Mouse (Mus musculus) neural tube, embryonic 11.5 days (tissue): ENCODE measurements around the gene Vps25. TPM values are rescaled to one million over a fixed set of nuclear protein-coding genes. Genes with fewer than 3 reads are reported as not detected.
A peak's percentile ranks its signal among the peaks of the same experiment; 100 is the strongest.

Experiments
- ATAC-seq: fragments of 200-750 bp; cut with Nextera tagmentation; 2 replicates; pipeline ENCODE4 v1.8.0; 2017; ENCODE audit warnings: moderate number of reproducible peaks, mild to moderate bottlenecking, moderate TSS enrichment, moderate library complexity; ENCODE audit not compliant: insufficient read depth, low FRiP score, low TSS enrichment
- DNase-seq: peaks from one replicate; pipeline ENCODE4 v3.0.0-alpha.2; 2015; ENCODE audit warnings: low spot score
- H3K27ac ChIP-seq: fragments of 300-500 bp; sonication (generic); 2 replicates; pipeline ENCODE4 v1.5.1; 2014; ENCODE audit warnings: low read depth, mild to moderate bottlenecking, low read length
- H3K27me3 ChIP-seq: fragments of 300-500 bp; sonication (generic); 2 replicates; pipeline ENCODE4 v1.6.1; 2014; ENCODE audit warnings: mild to moderate bottlenecking, low read length, mixed read lengths; ENCODE audit not compliant: control insufficient read depth, insufficient read depth
- H3K36me3 ChIP-seq: fragments of 300-500 bp; sonication (generic); 2 replicates; pipeline ENCODE4 v1.6.1; 2014; ENCODE audit warnings: mild to moderate bottlenecking, low read length, moderate library complexity, mixed read lengths; ENCODE audit not compliant: control insufficient read depth, insufficient read depth
- H3K4me1 ChIP-seq: fragments of 300-500 bp; sonication (generic); 2 replicates; pipeline ENCODE4 v1.6.1; 2014; ENCODE audit warnings: low read length, mixed read lengths; ENCODE audit not compliant: control insufficient read depth, insufficient read depth
- H3K4me2 ChIP-seq: fragments of 300-500 bp; sonication (generic); 2 replicates; pipeline ENCODE4 v1.6.1; 2014; ENCODE audit warnings: low read depth, mild to moderate bottlenecking, moderate library complexity
- H3K4me3 ChIP-seq: fragments of 300-500 bp; sonication (generic); 2 replicates; pipeline ENCODE4 v1.5.1; 2014; ENCODE audit warnings: low read depth, low read length
- H3K9ac ChIP-seq: fragments of 300-500 bp; sonication (generic); 2 replicates; pipeline ENCODE4 v1.6.1; 2014; ENCODE audit warnings: mild to moderate bottlenecking, low read length
- H3K9me3 ChIP-seq: fragments of 300-500 bp; sonication (generic); 2 replicates; pipeline ENCODE4 v1.6.1; 2016; ENCODE audit warnings: low read length; ENCODE audit not compliant: control insufficient read depth
- WGBS: fragments of 180-500 bp; shearing (Covaris S2); extraction: QIAGEN DNeasy Blood & Tissue Kit; methylation state at CpG from one replicate; pipeline ENCODE4 v1.1.7; 2014; 5-methylcytosine and 5-hydroxymethylcytosine counted together
- polyA plus RNA-seq: library from polyadenylated mRNA; unstranded; fragments of >200 nt; fragmentation: Nextera tagmentation; extraction: Ambion mirVana; gene quantifications from 2 replicates; pipeline ENCODE4 v1.2.1, GENCODE M21; 2014

The Vps25 gene
- polyA plus RNA-seq, 1 experiment from 2014 or later, result 124 TPM

- H3K4me2 ChIP-seq, result peak overlapping the region; percentile 92
- H3K27ac ChIP-seq, result no peak overlapping the region
- ATAC-seq (no peak), DNase-seq (no peak)
- H3K36me3 ChIP-seq, result no peaks in the 10 kb centered on the region
- peak overlapping the region; percentile 77 for H3K9ac ChIP-seq
- H3K4me3 ChIP-seq, result peak overlapping the region; percentile 77
- H3K4me1 ChIP-seq, result peaks cover 12% of the 10 kb centered on the region
- 72% methylated on average over 12 of the region's 12 CpGs for WGBS
- H3K9me3 ChIP-seq, result no peaks in the 10 kb centered on the region
- H3K27me3 ChIP-seq, result no peaks in the 10 kb centered on the region
These were observed 24.1 kb downstream of the Vps25 start for GRCm38 (mm10) chr11:101277381-101278222.

- WGBS, result 12% methylated on average over 45 of the region's 45 CpGs
- H3K4me1 ChIP-seq, result peaks cover 12% of the 10 kb centered on the region
- peak within 1 kb of the TSS; percentile 77 for H3K9ac ChIP-seq
- peak; percentile 95 for ATAC-seq
- peak within 1 kb of the TSS; percentile 92 for H3K4me2 ChIP-seq
- no peaks in the 10 kb centered on the region for H3K36me3 ChIP-seq
- no peaks in the 10 kb centered on the region for H3K27me3 ChIP-seq
- no peak within 1 kb of the TSS; the same call in 1 of the 2 replicates for H3K27ac ChIP-seq
- H3K9me3 ChIP-seq, result no peaks in the 10 kb centered on the region
- DNase-seq, result peak; percentile 85
- H3K4me3 ChIP-seq, result peak within 1 kb of the TSS; percentile 77
These were observed 25.0 kb downstream of the Vps25 start, which contains the start of the genes Cntd1 and Coa3 for GRCm38 (mm10) chr11:101278223-101279192. Gene Cntd1 (plus strand): TSS chr11:101279012. Gene Coa3 (minus strand): TSS chr11:101279114.

GRCm38 (mm10) chr11:101279193-101279569, 25.7 kb downstream of the Vps25 start:
- H3K4me2 ChIP-seq, result peak overlapping the region; percentile 92
- no peaks in the 10 kb centered on the region for H3K9me3 ChIP-seq
- H3K27ac ChIP-seq, result no peak overlapping the region
- no peak overlapping the region for H3K9ac ChIP-seq
- no peaks in the 10 kb centered on the region for H3K36me3 ChIP-seq
- peaks cover 12% of the 10 kb centered on the region for H3K4me1 ChIP-seq
- WGBS, result 64% methylated on average over 14 of the region's 14 CpGs
- peak; percentile 27; the same call in 1 of the 2 replicates for ATAC-seq
- H3K4me3 ChIP-seq, result peak overlapping the region; percentile 77
- H3K27me3 ChIP-seq, result no peaks in the 10 kb centered on the region
- DNase-seq, result no peak

- no peaks in the 10 kb centered on the region; the same call in 1 of the 2 replicates for H3K36me3 ChIP-seq
- no peak overlapping the region for H3K9ac ChIP-seq
- no peaks in the 10 kb centered on the region for H3K27me3 ChIP-seq
- no peaks in the 10 kb centered on the region for H3K9me3 ChIP-seq
- no peak for ATAC-seq
- H3K4me1 ChIP-seq, result peaks cover 12% of the 10 kb centered on the region
- 40% methylated on average over 7 of the region's 7 CpGs for WGBS
- no peak overlapping the region for H3K4me2 ChIP-seq
- no peak for DNase-seq
- no peak overlapping the region for H3K27ac ChIP-seq
- H3K4me3 ChIP-seq, result no peak overlapping the region
These were observed 27.3 kb downstream of the Vps25 start for GRCm38 (mm10) chr11:101280837-101281236.

- DNase-seq, result no peak
- WGBS, result 27% methylated on average over 5 of the region's 5 CpGs
- H3K27me3 ChIP-seq, result no peaks in the 10 kb centered on the region
- H3K36me3 ChIP-seq, result no peaks in the 10 kb centered on the region; the same call in 1 of the 2 replicates
- H3K9me3 ChIP-seq, result no peaks in the 10 kb centered on the region
- peaks cover 4% of the 10 kb centered on the region for H3K4me1 ChIP-seq
- no peak overlapping the region for H3K9ac ChIP-seq
- ATAC-seq, result no peak
- no peak overlapping the region for H3K27ac ChIP-seq
- no peak overlapping the region for H3K4me3 ChIP-seq
- no peak overlapping the region for H3K4me2 ChIP-seq
These were observed 29.4 kb downstream of the Vps25 start for GRCm38 (mm10) chr11:101282896-101283295.

- H3K27me3 ChIP-seq, result no peaks in the 10 kb centered on the region
- no peak overlapping the region for H3K9ac ChIP-seq
- WGBS, result 70% methylated on average over 4 of the region's 4 CpGs
- no peak overlapping the region for H3K4me2 ChIP-seq
- ATAC-seq (no peak), DNase-seq (no peak)
- no peak overlapping the region for H3K27ac ChIP-seq
- no peak overlapping the region for H3K4me3 ChIP-seq
- no peaks in the 10 kb centered on the region; the same call in 1 of the 2 replicates for H3K36me3 ChIP-seq
- H3K9me3 ChIP-seq, result no peaks in the 10 kb centered on the region
- H3K4me1 ChIP-seq, result no peaks in the 10 kb centered on the region
These were observed 30.3 kb downstream of the Vps25 start for GRCm38 (mm10) chr11:101283805-101284204.

- Histone ChIP-seq H3K4me3 (no peak overlapping the region), H3K4me1 (no peaks in the 10 kb centered on the region), H3K36me3 (peaks cover 7% of the 10 kb centered on the region), H3K27me3 (no peaks in the 10 kb centered on the region), H3K27ac (no peak overlapping the region), H3K9ac (no peak overlapping the region), H3K9me3 (no peaks in the 10 kb centered on the region), H3K4me2 (no peak overlapping the region)
- ATAC-seq (no peak), DNase-seq (no peak)
- WGBS, result 88% methylated on average over 9 of the region's 9 CpGs
These were observed 33.8 kb downstream of the Vps25 start for GRCm38 (mm10) chr11:101287306-101287705.

GRCm38 (mm10) chr11:101291231-101291630, 37.7 kb downstream of the Vps25 start:
- Histone ChIP-seq H3K27me3 (no peaks in the 10 kb centered on the region), H3K4me1 (no peaks in the 10 kb centered on the region), H3K36me3 (peaks cover 14% of the 10 kb centered on the region), H3K9me3 (no peaks in the 10 kb centered on the region), H3K9ac (no peak overlapping the region), H3K27ac (no peak overlapping the region), H3K4me2 (no peak overlapping the region), H3K4me3 (no peak overlapping the region)
- ATAC-seq (no peak), DNase-seq (no peak)
- WGBS, result 93% methylated on average over 8 of the region's 8 CpGs
